Mouse (Mus musculus): ENCODE data around the gene Klhl25.
A peak's percentile ranks its signal among the peaks of the same experiment; 100 is the strongest.
"Not testable (repeated sequence)": the region's sequence is repeated elsewhere in the genome, so short reads cannot be mapped to it uniquely, and the experiment has no call there.

The Klhl25 gene

GRCm38 (mm10) chr7:75848115-75848775 is at the start of gene Klhl25:
TSS of gene Klhl25 (plus strand) at chr7:75848310.
- DNase-seq (ENCODE audit: low spot score), result peak; percentile 91

DNA sequence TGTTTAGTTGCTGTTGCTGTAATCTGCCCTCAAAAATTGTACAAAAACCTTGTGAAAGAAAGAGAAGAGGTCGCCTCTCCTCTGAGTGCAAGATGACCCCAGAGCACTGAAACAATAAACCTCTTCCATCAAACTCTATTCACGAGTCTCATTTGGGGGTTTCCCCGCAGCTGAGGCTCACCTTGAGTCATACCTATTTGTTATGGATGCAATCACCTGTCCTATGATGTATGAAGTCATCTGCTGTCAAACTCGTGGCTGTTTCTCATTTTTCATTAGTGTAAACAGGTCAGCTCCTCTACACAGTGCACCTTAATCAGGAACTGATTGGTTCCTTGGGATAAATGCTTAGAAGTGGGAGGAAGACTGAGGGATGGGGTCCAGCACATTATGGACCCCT is 47.6 kb upstream of the Klhl25 start:
- DNase-seq (ENCODE audit: low spot score), result no peak

GRCm38 (mm10) chr7:75801022-75801421 is 47.1 kb upstream of the Klhl25 start:
- DNase-seq (ENCODE audit: low spot score), result no peak

DNA sequence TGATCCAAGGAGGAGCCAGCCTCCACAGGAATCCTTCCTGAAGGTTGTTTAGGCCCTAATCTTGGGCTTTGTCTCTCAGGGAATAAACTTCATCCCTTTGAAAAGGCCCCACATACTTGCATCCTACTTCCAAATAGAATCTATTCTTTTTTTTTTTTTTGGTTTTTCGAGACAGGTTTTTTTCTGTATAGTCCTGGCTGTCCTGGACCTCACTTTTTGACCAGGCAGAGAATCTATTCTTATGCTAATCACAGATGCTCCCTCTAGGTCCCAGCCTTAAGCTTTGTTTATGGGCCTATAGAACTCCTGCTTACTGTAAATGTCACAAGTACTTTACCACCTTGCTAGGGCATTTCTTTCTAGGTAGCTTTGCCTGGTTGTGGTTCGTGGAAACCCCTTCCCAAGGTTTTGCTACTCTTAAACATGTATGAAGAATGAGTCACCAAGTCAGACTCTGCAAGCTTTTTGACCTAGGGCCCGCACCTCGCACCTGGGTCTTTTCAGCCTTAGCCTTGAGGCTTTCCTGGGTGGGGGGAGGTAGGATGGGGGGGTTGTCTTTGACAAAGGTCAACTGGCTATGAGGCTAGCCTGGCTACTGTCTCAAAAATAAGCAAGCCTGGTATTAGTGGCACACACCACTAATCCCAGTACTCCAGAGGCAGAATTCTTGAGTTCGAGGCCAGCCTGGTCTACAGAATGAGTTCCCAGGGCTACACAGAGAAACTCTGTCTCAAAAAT is 46.3 kb upstream of the Klhl25 start:
- DNase-seq (ENCODE audit: low spot score), result no peak

DNA sequence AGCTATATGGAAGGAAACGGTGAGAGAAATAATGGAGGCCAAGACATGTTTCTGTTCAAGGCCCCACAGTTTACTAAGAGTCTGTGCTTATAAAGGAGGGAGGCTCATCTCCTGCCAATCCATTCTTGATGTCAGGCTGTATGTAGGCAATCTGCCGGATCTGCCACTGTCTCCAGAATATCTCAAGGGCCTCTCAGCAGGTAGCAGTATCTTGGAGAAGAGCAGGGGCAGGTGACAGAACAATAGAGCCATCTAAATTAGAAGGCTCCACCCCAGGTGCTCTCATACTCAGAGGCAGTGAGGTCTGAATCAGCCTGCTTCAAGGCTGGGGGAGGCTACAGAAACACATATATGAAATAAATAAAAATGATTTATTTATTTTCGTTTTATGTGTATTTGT is 45.2 kb upstream of the Klhl25 start:
- DNase-seq (ENCODE audit: low spot score), result no peak

DNA sequence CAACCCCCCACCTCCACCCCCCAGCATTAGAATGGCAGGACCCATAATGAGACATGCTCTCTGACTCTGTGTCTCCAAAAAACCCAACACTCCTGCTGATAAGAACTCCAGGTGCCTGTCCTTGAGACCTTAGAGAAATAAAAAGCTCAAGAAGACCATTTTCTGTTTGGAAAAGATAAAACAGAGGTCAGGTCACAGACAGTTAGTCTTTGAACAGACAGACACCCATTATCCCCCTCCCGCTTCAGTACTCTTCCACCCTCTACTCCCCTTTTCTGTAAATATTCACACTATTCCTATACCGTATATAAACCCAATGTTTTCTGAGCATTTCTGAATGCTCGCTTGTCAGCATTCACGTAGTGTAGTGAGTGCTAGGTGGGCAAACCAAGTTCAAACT is 41.9 kb upstream of the Klhl25 start:
- no peak for DNase-seq (ENCODE audit: low spot score)

DNA sequence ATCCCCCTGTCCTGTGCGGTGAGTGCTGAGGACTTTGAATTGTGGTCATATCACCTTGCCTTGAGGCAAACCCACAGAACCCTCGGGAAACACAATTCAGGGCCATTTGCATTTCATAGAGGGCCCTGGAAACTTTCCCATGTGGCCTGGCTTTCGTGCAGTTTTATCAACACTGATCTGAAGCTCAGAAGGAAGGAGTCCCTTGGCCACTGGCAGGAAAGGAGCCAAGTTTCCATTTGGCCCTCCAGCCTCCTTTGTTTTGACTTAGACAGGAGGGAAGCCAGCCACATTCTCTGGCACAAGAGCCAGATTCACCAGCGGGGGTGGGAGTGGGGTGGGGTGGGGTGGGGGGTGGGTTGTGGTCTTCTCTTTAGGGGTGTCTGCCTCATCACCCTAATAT is 41.4 kb upstream of the Klhl25 start:
- DNase-seq (ENCODE audit: low spot score), result no peak

- DNase-seq (ENCODE audit: low spot score), result no peak
Observed at GRCm38 (mm10) chr7:75807460-75808304, 40.4 kb upstream of the Klhl25 start.

- DNase-seq (ENCODE audit: low spot score), result no peak
Observed at GRCm38 (mm10) chr7:75820687-75821086, 27.4 kb upstream of the Klhl25 start.

DNA sequence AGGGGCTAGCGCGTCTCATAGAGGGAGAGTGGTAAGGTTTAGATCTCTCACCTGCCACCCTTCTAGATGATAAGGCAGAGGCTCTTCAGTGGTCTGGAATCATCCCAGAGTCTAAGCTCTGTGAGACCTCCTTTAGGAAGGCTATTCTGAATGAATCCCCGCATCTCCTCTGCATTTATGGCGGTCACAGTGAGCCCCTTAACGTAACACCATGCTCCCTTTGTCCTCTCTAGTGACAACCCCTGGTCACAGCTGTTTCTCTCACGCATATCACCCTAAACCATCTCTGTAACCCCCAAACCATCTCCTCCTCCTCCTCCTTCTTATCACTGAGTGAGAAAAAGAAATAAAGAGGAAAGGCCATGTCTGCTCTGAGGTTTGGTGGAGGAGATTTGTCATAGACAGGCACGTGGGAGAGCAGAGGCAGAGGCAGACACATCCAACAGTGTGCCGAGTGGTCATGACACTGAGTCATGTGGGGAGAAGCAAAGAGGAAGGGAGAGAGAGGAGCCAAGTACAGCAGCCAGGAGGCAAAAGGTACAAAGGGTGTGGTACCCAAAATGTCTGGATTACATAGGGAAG is 25.9 kb upstream of the Klhl25 start:
- DNase-seq (ENCODE audit: low spot score), result no peak

DNA sequence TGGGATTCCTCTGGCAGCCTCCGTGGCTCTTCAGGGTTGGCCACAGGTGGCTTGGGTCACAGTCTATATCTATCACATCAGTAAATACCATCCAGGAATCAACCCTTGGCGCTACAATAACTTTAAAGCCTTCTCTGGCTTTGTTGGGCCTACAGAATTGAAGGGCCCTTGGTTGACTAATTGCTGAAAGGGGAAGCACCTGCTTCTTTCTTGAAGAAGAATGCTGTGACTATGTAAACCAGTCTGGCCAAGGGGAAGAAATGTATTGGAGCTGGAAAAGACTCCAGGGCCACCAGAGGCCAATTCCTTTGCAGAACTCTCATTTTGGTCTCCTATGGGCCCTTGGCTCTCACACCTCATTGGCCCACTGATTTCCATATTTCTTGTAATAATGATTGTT is 25.0 kb upstream of the Klhl25 start:
- DNase-seq (ENCODE audit: low spot score), result no peak

GRCm38 (mm10) chr7:75826360-75827103 is 21.6 kb upstream of the Klhl25 start:
- DNase-seq (ENCODE audit: low spot score), result no peak

- DNase-seq (ENCODE audit: low spot score), result no peak
Observed at GRCm38 (mm10) chr7:75827357-75827756, 20.8 kb upstream of the Klhl25 start.

DNA sequence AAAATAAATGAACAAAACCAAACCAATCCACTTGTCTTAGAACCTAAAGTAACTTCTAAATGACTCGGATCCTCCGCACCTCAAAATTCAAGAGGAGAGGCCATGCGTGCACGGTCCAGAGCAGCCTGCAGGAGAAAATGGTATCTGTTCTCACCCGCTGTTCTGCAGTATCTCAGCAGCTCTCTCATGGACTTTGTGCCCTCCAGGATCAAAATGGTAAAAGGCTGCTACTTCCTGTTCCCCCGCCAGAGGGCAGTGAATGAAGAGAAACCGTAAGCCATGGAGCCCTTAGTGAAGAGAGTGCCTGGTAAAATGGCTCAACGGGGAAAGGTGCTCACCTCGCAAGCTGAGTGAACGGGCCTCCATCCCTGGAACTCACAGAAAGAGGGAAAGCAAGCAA is 20.3 kb upstream of the Klhl25 start:
- peak; percentile 50 for DNase-seq (ENCODE audit: low spot score)

DNA sequence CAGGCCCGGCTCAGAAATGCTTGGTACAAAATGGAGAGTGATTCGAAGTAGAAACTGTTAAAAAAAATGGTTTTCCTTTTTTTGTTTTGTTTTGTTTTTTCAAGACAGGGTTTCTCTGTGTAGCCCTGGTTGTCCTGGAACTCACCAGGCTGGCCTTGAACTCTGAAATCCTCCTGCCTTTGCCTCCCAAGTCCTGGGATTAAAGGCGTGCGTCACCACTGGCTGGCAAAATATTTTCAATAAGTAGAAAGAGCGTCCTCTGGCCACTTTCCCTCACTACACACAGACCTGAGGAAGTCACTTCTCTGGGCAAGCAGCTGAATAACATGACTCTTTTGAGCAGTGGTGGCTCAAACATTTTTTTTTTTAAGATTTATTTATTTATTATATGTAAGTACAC is 19.6 kb upstream of the Klhl25 start:
- no peak for DNase-seq (ENCODE audit: low spot score)

DNA sequence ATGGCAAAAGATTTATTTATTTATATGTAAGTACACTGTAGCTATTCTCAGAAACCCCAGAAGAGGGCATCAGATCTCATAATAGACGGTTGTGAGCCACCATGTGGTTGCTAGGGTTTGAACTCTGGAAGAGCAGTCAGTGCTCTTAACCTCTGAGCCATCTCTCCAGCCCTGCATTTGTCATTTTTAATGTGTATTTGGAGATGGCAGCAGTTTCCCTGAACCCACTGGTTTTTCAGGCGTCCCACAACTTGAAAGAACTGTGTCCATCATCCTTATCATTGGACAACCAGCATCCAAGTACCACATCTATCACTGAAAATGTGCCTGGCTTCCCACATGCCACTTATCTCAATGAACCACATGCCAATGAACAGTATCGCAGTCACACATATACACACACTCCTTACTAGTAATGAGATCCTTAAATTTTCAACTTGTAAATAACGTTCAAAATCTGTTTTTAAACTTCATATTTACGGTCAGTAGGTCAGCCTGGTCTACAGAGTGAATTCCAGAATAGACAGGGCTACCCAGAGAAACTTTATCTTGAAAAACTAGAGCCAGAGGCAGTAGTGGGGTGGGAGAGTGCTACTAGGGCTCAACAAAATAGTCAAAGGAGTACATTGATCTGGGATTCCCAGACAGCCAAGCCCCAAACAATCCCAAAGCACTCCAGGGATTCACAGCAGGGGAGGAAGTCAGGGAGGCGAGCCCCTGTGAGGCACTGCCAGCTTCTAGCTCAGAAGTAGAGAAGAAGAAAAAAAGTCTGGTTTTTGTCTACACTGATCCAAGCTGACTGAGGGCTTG is 17.7 kb upstream of the Klhl25 start:
- DNase-seq (ENCODE audit: low spot score), result no peak

GRCm38 (mm10) chr7:75833960-75834359 is 14.2 kb upstream of the Klhl25 start:
- DNase-seq (ENCODE audit: low spot score), result not testable (repeated sequence)

DNA sequence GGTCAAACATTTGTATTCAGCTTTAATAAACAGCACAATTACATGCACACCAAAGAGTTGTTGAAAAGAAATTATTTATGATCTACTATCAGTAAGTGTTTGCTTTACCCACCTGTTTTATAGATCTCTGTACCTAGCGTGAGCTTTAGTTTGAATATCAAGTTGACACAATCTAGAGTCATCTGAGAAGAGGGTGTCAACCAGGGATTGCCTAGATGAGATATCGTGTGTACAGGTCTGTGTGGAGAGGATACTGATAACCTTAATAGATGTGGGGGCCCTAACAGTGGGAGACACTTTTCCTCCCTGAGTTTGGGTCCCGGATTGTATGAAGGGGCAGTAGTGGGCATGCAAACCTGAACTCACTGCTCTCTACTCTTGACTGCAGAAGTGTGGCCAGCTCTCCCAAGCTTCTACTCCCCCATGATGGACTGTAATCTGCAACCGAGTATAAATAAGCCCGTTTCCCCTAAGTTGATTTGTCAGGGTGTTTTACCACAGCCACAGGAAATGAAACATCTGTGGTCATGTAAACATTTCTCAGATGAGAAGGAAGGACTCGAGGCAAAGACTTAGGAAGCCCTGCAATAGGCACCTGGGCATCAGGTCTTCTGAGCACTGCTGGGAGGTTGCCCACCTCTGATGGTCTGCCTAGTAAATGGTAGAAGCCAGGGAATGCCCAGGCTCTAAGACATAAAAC is 13.0 kb upstream of the Klhl25 start:
- DNase-seq (ENCODE audit: low spot score), result not testable (repeated sequence)

- no peak for DNase-seq (ENCODE audit: low spot score)
Observed at GRCm38 (mm10) chr7:75840071-75840470, 8.0 kb upstream of the Klhl25 start.

- DNase-seq (ENCODE audit: low spot score), result no peak
Observed at GRCm38 (mm10) chr7:75842306-75842705, 5.8 kb upstream of the Klhl25 start.

All from left cerebral cortex, adult 11 months (tissue).